Mouse (Mus musculus) left cerebral cortex, adult 2 months (tissue): Measurements from ENCODE around the gene Psap. TPM values are rescaled to one million over a fixed set of nuclear protein-coding genes. Genes with fewer than 3 reads are reported as not detected.
"Not testable (repeated sequence)": the region's sequence is repeated elsewhere in the genome, so short reads cannot be mapped to it uniquely, and the experiment has no call there.

ENCODE experiments used
- DNase-seq, 2 experiments: peaks; one replicate each; pipeline ENCODE4 v3.0.0; 2021 to 2022; ENCODE audit warnings: low spot score in 2 of 2, mixed read lengths in 1 of 2; ENCODE audit errors: extremely low spot score in 1 of 2
- H3K27ac ChIP-seq: fragments of 200-600 bp; 2 replicates; pipeline ENCODE4 v1.8.1; 2022
- H3K4me3 ChIP-seq: fragments of 200-600 bp; 2 replicates; pipeline ENCODE4 v1.8.1; 2022
- CTCF ChIP-seq: fragments of 200-600 bp; IDR thresholded peaks from 2 replicates; pipeline ENCODE4 v1.8.1; 2022; ENCODE audit warnings: antibody characterized with exemption, mild to moderate bottlenecking, moderate library complexity
- intact Hi-C: fragments of 180-260 bp; cut with DNase I; formaldehyde crosslinking; loops from one replicate; pipeline ENCODE4 v1.15.1; 2025
- long read RNA-seq, 2 experiments: library from polyadenylated mRNA; stranded (forward); transcript quantifications; one replicate each; pipeline ENCODE4 v2.0.0; 2021; ENCODE audit warnings: borderline mapping rate in 2 of 2
- total RNA-seq, 2 experiments: library from RNA; stranded (reverse); gene quantifications; 2 replicates each; pipeline ENCODE4 v1.2.3; 2021

Psap gene
- total RNA-seq = 1,000 to 10,000 TPM; 1,511 to 1,570 TPM
- long read RNA-seq, experiment 1, transcript Psap-202 (14 exons, 2,646 nt) = minor isoform, 48 of 329 reads
- long read RNA-seq, experiment 1, transcript Psap-201 (14 exons, 2,654 nt) = major isoform, 160 of 329 reads
- long read RNA-seq, experiment 1, partial matches to known transcripts = 39 of 329 reads
- long read RNA-seq, experiment 1, other reads (novel, unspliced or antisense) = 82 of 329 reads
- long read RNA-seq, experiment 2, transcript Psap-201 (14 exons, 2,654 nt) = major isoform, 74 of 193 reads
- long read RNA-seq, experiment 2, transcript Psap-202 (14 exons, 2,646 nt) = minor isoform, 25 of 193 reads
- long read RNA-seq, experiment 2, partial matches to known transcripts = 22 of 193 reads
- long read RNA-seq, experiment 2, other reads (novel, unspliced or antisense) = 72 of 193 reads

DNA sequence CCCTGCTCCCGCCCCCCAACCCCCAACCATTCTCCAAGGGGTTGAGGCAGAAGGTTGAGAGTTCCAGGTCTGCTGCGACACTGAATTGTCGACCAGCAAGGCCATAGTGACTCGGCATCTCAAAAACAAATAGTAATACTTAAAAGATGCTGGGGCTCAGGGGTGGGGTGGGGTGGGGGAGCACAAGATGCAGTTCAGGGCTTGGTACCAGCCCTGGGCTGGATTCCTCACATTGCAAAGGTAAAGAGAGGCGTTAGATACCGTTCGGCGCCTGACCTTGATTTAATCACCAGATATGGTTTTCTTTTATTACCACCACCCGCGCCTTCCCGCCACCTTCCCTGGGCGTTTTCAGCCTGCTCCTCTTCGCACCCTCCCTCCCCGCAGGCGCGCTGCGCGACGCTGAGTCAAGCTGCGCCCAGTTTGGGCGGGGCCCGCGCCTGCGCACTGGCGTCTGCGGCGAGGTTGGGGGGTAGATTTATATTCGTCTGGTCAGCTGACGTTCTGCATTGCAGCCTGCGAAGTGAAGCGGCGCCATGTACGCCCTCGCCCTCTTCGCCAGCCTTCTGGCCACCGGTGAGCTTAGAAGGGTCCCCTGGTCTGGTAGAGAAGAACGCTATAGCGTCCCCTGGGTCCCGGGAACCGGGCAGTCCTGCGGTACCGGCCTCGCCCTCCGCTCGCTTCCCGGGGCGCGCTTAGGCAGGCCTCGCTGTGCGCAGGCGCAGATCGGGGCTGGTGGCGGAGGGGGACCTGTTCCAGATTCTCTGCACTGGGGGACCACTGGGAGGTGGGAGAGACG lies at the start of gene Psap:
TSS of gene Psap (plus strand) at position 421 of the 799 bp plus-strand sequence.
- H3K4me3 ChIP-seq = peak within 1 kb of the TSS; percentile 66
- intact Hi-C loops = no loop called here
- no peak; the same call in 1 of the 2 replicates for TF ChIP-seq CTCF
- DNase-seq = peak; percentile 96 to 97
- peak within 1 kb of the TSS; percentile 100 for H3K27ac ChIP-seq

DNA sequence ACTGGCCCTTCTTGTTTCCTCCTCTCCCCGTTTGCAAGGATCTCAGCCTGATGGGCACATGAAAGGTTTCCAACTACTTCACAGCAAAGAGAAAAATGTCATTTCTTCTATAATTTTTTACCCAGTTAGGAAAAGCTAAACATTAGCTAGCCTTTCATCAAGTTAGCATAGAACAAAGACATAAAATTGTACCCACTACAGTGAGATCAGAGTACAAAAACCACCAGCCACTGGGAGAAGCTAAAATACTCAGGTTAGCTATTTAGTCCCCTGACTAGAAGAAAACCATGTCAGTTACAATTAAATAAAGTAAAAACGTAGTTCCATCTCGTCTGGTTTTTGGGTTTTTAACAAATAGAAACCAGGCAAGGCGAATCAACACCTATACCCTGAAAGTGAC lies 49.8 kb upstream of the Psap start:
- intact Hi-C loops = no loop called here
- Histone ChIP-seq H3K27ac (no peak overlapping the region), H3K4me3 (no peak overlapping the region)
- TF ChIP-seq CTCF = no peak
- no peak for DNase-seq

DNA sequence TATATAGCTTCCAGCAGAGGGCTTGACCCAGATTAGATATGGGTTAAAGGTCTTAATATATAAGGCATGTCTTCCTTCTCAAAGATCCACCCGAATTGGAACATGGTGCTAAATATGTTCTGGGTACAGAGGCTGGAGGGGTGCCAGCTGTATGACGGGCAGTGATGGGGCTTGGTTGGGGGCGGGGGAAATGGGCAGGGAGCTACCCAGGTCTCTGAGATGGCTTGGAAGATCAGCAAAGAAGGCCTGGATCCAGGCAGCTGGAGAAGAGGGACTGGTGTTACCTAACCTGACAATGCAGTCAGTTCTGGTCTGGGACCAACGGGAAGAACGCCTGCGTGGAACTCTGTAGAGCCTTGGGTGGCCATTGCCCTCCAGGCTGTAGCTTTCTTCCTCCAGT lies 48.3 kb upstream of the Psap start:
- no peak for DNase-seq
- no peak overlapping the region for H3K4me3 ChIP-seq
- no peak overlapping the region for H3K27ac ChIP-seq
- intact Hi-C loops = no loop called here
- TF ChIP-seq CTCF = no peak

DNA sequence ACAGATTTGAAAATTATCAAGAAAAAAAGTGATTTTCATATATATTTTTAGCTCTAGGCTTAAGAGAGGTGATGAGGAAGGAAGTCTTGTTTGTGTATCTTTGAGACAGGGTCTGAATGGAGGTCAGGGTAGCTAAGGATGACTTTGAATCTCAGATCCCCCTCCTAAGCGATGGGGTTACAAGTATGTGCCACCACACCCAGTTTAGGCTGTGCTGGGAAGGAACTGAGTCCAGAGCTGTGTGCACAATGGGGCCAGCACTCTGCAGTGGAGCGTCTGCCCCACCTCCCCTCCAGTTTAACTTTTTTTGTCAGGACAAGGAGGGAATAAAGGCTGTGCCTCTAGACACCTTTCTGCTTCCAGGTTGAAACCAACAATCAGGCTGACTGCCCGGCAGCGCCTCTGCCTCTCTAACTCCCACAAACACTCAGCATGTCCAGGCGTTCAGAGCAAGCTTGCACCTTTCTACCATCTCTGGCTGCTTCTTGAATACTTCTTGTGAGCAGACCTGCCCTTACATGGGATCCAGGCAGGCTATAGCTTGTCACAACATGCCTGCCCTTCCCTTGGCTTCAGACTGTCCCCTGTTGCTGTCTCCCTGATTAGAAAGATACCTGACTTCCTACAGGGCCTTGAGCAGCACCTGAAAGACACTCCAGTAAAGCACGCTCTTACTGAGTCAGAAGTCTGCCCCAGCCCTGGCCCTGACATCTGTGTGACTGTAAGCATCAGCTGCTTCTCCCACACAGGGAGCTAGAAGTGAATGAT lies 46.9 kb upstream of the Psap start:
- no peak for DNase-seq
- intact Hi-C loops = no loop called here
- TF ChIP-seq CTCF = no peak
- Histone ChIP-seq H3K27ac (no peak overlapping the region), H3K4me3 (no peak overlapping the region)

DNA sequence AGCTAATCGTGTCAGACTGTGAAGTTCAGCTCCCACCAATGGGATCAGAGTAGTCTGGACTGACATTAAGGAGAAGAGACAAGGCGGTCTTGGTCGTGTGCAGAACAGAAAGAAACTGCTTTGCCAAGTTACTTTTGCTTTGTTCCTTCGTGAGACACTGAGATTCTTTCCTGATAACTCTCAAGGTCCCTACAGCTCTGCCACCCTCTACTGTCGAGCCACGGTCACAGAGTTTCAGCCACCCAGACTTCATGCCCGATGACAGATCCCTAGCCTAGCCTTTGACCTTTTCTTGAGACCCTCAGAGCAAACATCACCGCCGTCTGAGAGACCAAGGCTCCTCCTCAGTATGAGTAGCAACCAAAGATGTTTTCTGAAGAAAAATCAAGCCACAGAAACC lies 43.4 kb upstream of the Psap start:
- intact Hi-C loops = no loop called here
- no peak for DNase-seq
- Histone ChIP-seq H3K27ac (no peak overlapping the region), H3K4me3 (no peak overlapping the region)
- TF ChIP-seq CTCF = no peak; the same call in 1 of the 2 replicates

DNA sequence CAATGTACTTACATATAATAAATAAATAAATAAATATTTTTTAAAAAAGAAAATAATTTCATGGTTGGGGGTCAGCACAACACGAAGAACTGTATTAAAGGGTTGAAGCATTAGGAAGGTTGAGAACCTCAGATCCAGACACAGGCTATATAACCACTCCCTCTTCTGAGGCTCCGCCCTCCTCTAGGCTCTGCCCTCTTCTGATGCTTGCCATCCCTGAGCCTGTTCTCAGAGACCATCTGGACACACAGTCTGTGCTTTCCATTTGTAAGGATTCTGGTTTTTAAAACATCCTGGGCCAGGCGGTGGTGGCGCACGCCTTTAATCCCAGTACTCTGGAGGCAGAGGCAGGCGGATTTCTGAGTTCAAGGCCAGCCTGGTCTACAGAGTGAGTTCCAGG lies 41.6 kb upstream of the Psap start:
- intact Hi-C loops, H3K27ac ChIP-seq, H3K4me3 ChIP-seq, DNase-seq: not testable (repeated sequence)

DNA sequence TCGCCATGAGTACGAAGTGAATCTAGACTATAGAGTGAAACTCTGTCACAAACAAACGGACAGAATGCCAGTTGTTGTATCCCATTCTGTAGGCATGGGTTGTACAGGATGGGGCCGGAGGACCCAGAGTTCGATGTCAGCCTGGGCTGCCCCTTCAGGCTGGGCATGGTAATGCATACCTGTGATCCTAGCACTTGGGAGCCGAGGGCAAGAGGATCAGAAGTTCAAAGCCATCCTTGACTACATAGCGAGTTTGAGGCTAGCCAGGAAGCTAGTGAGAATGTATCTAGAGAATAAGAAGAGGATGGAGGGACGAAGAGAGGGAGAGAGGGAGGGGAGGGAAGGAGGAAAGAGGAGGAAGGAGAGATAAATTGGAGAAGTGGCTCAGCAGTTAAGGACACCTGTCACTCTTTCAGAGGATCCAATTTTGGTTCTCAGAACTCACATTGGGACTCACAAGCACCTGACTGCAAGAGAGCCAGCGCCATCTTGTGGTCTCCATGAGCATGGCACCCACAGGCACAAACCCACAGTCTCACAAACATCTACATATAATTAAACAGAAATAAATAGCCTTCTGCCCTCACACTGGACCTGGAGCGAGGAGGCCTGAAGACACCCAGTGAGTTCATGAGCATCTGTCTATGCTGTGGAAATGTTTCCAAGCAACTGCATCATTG lies 39.8 kb upstream of the Psap start:
- peak; percentile 73 for TF ChIP-seq CTCF
- peak in 1 of 2 experiments; percentile 45 for DNase-seq
- no peak overlapping the region for H3K27ac ChIP-seq
- intact Hi-C loops = loop anchor here (1.0 kb wide), 1 partner anchor 46 kb away; no protein-coding TSS in a partner anchor
- H3K4me3 ChIP-seq = no peak overlapping the region

DNA sequence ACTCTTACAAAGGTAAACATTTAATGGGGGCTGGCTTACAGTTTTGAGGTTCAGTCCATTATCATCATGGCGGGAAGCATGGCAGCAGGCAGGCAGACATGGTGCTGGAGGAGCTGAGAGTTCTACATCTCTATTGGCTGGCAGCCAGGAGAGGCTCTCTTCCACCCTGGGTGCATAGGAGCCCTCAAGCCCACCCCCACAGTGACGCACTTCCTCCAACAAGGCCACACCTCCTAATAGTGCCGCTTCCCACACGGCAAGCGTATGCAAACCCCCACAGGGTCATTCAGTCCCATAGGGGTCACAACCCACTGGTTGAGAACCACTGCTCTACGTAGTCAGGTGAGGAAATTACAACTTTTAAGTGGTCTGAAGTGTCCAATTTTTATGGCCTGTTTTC lies 37.0 kb upstream of the Psap start:
- TF ChIP-seq CTCF = no peak
- no peak for DNase-seq
- intact Hi-C loops = loop anchor here (10.0 kb wide), 1 partner anchor 356 kb away; no protein-coding TSS in a partner anchor
- H3K27ac ChIP-seq = no peak overlapping the region
- no peak overlapping the region for H3K4me3 ChIP-seq

DNA sequence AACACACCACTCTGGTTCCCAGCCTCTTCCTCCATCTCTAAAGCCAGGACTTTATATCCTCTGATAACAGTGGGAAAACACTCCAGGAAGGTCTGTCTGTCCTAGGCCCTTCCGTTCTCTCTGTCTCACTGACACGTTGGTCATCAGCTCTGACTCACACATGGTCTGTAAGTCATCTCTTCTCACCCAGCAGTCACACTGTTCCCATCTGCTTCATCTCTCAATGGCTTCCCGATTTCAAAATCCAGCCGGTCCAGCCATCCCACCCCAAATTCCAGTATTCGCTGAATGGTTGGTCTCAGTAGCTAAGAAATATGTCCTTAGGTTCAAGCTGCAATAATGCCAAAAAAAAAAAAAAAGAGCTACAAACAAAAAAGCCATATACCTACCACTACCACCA lies 33.5 kb upstream of the Psap start:
- H3K27ac ChIP-seq = no peak overlapping the region
- no peak overlapping the region for H3K4me3 ChIP-seq
- intact Hi-C loops = loop anchor here (2.0 to 10.0 kb wide), 3 partner anchors 95 to 359 kb away; partner anchors contain the start of genes Anapc16 and Ascc1
- DNase-seq = no peak
- TF ChIP-seq CTCF = no peak

DNA sequence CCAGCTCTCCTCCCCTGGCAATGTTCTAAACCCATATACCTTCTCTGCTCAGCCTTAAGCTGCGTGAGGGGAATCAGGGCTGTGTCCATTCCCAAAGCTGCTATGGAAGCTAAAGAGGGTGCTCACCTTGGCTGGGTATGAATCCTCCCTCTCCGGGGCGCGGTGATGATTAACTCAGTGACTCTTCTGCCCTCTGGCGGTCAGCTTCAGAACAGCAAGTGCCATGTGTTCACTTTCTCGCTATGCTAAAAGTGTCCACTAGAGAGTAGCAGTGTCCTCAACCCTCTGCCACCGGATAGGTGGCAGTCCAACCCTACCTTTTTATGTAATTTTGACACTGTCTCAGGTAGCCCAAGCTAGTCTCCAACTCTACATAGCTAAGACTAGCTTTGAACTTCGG lies 32.4 kb upstream of the Psap start:
- DNase-seq = peak; percentile 87 to 92
- Histone ChIP-seq H3K27ac (no peak overlapping the region), H3K4me3 (no peak overlapping the region)
- TF ChIP-seq CTCF = no peak; the same call in none of the 2 replicates
- intact Hi-C loops = loop anchor here (1.0 to 10.0 kb wide), 5 partner anchors 52 to 360 kb away; partner anchors contain the start of genes Anapc16 and Ascc1

DNA sequence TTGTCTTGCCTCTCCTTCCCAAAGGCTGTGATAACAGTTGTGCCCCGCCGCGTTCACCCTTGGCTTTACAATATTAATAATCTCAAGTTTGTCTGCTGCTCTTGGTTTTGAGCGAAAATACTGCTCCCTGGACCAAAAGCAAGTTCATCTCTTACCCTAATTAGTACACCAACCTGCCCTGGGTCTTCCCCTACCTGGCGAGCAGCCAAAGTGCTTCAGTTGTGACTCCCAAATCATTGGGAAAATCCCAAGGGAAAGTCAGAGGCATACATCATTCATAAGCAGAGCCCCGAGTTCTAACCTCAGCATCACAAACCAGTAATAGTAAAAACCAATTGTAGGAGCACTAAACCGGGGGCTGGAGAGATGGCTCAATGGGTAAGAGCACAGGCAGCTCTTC lies 31.8 kb upstream of the Psap start:
- H3K27ac ChIP-seq = no peak overlapping the region
- H3K4me3 ChIP-seq = no peak overlapping the region
- TF ChIP-seq CTCF = no peak
- no peak for DNase-seq
- intact Hi-C loops = loop anchor here (1.0 to 10.0 kb wide), 5 partner anchors 52 to 361 kb away; partner anchors contain the start of genes Anapc16 and Ascc1
